Mouse (Mus musculus) c-Kit-positive CD71-negative TER-119-negative erythroid progenitor cells, embryonic 14.5 days (primary cell): Measurements from ENCODE around the gene Soat2.

ENCODE experiments used
- DNase-seq: peaks from one replicate; pipeline ENCODE4 v3.0.0-alpha.2; 2013; ENCODE audit warnings: low read depth

Gene Soat2

GRCm38 (mm10) chr15:102114651-102115260 lies 35.6 kb upstream of the Soat2 start:
- no peak for DNase-seq

- DNase-seq: no peak
These were observed 34.5 kb upstream of the Soat2 start for GRCm38 (mm10) chr15:102115731-102116231.

GRCm38 (mm10) chr15:102116753-102117415 lies 33.4 kb upstream of the Soat2 start:
- DNase-seq: no peak

DNA sequence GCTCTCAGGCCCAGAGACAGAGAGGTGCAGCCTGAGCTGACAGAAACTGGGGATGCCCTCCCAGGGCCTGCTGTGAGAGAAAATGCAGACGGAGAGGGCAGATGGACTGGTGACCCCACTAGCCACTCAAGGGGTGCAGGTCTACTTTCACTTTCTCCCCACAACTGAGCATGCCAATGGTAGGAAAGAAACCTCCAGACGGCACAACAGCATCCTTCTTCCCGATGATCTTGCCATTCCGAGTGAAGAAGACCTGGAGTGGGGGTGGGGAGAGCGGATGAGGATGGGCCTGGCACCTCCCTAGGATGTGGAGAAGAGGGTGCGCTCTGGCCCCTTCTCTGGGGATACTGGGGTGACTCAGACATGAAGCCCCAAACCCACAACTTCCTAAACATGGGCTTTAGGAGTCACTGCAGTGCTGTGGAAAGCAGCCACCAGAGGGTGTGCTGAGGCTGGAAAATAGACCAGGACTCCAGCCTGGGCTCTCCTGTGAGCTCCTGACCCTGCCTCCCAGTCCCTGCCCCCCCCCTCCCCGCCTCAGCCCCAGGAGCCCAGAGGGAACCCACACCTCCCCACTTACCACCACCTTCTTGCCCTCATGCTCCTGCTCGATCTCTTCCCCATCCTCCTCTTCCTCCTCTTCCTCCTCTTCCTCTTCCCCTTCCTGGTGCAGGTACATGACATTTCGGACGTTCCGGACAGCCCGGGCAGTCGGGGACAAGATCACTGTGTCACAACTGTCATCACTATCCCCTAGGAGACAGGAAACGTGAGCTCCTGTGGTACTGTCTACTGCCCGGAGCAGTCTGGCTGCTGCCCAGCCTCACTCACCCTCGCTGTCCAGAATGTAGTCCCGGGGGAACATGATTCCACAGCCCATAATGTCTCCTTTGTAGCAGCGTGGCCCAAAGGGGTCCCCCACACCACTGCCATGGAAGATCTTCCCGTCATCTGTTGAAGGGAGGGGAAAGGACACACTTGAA lies 32.6 kb upstream of the Soat2 start:
- DNase-seq: no peak

GRCm38 (mm10) chr15:102118591-102118990 lies 31.7 kb upstream of the Soat2 start:
- DNase-seq: no peak

DNA sequence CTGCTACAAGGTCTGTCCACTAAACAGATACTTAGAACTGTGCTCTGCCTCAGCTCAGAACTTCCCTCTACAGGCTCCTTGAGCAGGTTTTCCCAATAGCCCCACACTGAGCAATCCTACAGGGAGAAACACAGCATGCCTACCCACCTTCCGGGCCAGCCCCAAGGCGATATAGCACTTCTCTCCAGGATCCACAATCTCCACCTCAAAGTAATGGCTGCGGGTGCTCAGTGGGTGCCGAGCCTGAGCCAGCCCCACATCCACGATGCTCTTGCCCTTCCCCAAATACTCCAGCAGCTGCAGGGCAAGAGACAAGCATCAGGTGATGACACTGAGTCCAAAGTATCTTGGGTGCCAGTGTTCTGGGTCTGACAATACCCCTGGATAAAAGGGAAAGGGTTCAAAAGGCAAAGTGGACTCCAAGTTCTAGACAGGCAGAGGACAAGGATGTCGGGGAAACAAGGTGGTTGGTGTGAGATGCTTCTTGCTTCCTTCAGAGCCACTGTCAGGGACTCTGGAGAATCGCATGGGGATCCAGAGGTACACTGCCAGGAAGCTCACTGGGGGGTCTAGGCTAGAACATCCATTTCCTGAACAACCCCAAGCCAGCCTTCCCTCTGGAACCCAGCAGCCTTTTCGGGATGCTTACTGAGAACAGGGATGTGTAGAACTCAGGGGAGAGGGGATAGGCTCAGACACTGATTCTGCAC lies 31.1 kb upstream of the Soat2 start:
- no peak for DNase-seq

DNA sequence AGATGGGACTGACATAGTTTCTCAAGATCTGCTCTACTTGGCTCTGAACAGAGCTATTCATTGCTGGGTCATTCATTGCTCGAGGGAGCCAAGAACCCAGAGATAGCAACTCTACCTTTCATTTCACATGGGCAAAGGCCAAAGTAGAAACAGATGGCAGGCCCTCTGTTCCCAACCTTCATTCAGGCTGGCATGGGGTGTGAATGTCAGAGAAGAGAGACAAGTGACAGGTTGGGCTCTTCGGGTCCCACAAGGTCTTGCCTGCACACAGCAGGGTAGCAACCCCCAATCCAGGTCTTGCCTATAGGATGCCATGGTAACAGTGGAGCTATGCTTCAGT lies 30.5 kb upstream of the Soat2 start:
- no peak for DNase-seq

DNA sequence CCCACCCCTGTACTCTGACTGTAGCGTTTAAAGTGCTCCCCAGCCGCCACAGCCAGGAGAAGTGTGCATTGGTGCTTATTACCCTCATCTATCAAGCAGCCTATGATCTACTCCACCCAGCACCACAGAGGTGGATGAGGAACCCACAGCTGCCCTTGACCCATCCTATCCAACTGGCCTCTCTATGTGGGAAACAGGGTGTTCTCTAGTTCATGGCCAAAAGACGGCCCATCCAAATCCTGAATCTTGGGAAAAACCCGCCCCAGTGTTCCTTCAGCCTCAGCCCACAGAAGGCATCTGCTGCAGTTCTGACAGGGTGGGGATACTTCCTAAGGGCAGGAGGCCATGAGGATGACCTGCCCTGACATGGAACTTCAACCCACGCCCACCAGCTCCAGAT lies 29.8 kb upstream of the Soat2 start:
- DNase-seq: no peak

DNA sequence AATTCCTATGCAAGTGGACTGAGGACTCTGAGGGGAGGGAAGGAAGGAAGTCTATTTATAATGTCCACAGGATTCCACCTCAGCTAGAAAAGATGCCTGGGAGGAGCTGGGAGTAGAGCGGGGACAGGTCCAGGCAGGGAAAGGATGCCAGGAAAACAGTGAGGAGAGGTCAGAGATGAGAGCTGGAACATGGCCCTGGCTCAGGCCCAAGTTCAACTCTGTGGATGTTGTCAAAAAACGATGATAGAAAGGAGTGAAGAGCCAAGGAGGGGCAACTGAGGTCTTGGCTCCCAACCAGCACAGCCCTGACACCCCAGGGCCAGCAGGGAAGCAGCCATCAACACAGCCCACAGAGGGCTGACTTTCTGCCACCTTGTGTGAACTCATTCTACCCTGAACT lies 24.0 kb upstream of the Soat2 start:
- no peak for DNase-seq

GRCm38 (mm10) chr15:102133314-102133713 lies 17.0 kb upstream of the Soat2 start:
- no peak for DNase-seq

DNA sequence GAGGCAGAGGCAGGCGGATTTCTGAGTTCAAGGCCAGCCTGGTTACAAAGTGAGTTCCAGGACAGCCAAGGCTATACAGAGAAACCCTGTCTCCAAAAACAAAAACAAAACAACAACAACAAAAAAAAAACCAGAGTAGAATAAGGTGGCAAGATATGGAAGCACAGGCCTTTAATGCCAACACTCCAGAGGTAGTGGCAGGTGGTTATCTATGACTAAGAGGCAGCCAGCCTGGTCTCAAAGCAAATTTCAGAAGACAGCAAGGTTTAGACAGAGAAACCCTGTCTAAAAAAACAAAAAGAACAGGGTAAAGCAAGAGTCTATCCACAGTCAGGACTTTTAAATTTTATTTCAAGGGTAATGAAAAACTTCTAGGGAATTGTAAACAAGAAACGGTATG lies 15.6 kb upstream of the Soat2 start:
- DNase-seq: no peak

- DNase-seq: no peak
These were observed 14.7 kb upstream of the Soat2 start for GRCm38 (mm10) chr15:102135522-102136128.

GRCm38 (mm10) chr15:102136129-102136758 lies 14.1 kb upstream of the Soat2 start, which contains the start of gene Spryd3:
Gene Spryd3 (minus strand): TSS chr15:102136234.
- DNase-seq: peak; percentile 92

- DNase-seq: no peak
These were observed 9.2 kb upstream of the Soat2 start for GRCm38 (mm10) chr15:102141120-102141519.

GRCm38 (mm10) chr15:102142914-102143912 lies 7.1 kb upstream of the Soat2 start:
- DNase-seq: no peak

- no peak for DNase-seq
These were observed 6.0 kb upstream of the Soat2 start, which contains the start of gene Igfbp6 for GRCm38 (mm10) chr15:102144274-102144711. Gene Igfbp6 (plus strand): TSS chr15:102144362.

GRCm38 (mm10) chr15:102144726-102145125 lies 5.6 kb upstream of the Soat2 start:
- DNase-seq: no peak

DNA sequence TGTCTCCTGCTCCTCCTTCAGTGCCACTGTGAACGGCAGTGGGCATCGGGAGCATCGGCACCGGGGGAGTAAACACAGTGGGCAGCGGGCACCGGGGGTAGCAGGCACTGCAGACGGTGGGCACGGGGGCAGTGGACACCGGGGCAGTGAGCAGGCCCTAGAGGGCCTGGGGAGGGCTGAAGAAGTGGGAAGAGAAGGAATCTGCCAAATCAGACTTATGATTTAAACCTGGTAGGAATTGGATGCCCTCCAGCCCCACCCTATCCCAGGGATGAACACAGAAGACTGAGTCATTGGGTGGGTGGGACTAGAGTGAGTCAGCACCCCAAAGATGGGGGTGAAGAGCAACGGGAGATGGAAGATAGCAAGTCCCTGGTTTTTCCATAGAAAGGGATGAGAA lies 5.0 kb upstream of the Soat2 start:
- DNase-seq: no peak

DNA sequence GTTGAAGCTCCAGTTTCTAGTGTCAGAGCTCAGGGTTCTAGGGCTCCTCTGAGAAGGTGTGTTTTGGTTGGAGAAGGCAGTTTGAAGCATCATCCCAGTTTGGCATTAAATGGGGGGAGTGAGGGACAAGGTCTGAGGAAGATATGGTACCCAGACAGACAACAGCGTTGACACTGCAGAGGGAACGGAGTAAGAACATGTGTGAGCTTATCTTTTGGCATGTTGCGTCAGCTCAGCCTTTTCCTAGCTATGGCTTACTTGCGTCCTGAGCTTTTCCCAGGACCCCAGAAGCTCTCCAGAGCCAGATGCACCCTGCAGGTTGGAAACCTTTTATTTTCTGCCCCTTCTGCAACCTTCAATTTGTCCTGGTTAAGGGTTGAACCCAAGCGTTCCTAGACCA lies 4.2 kb upstream of the Soat2 start:
- no peak for DNase-seq

GRCm38 (mm10) chr15:102146882-102147281 lies 3.4 kb upstream of the Soat2 start:
- peak; percentile 56 for DNase-seq
